Mouse (Mus musculus) lung, adult 18-20 months (tissue): ENCODE data around the gene Capn8.

Experiments
- DNase-seq, 2 experiments: peaks; one replicate each; pipeline ENCODE4 v3.0.0; 2022; ENCODE audit warnings: mixed read lengths in 2 of 2

The Capn8 gene

GRCm38 (mm10) chr1:182564408-182565120, at the start of gene Capn8:
TSS of gene Capn8 (plus strand) at chr1:182565007.
- peak; percentile 37 to 66 for DNase-seq

GRCm38 (mm10) chr1:182516758-182517676, 47.8 kb upstream of the Capn8 start, which contains the start of gene Capn2:
TSS of gene Capn2 (minus strand) at chr1:182517608.
- DNase-seq = peak; percentile 88 to 92

GRCm38 (mm10) chr1:182517677-182518011, 47.2 kb upstream of the Capn8 start:
- no peak for DNase-seq

GRCm38 (mm10) chr1:182518143-182518680, 46.6 kb upstream of the Capn8 start:
- no peak for DNase-seq

GRCm38 (mm10) chr1:182518811-182519210, 46.0 kb upstream of the Capn8 start:
- no peak for DNase-seq

GRCm38 (mm10) chr1:182519341-182519740, 45.5 kb upstream of the Capn8 start:
- DNase-seq = no peak

GRCm38 (mm10) chr1:182520091-182520937, 44.5 kb upstream of the Capn8 start:
- DNase-seq = peak; percentile 71 to 78

- DNase-seq = no peak
Observed at GRCm38 (mm10) chr1:182520938-182521500, 43.8 kb upstream of the Capn8 start.

GRCm38 (mm10) chr1:182522961-182523360, 41.8 kb upstream of the Capn8 start:
- no peak for DNase-seq

- DNase-seq = no peak
Observed at GRCm38 (mm10) chr1:182523692-182524091, 41.1 kb upstream of the Capn8 start.

- DNase-seq = peak in 1 of 2 experiments; percentile 1
Observed at GRCm38 (mm10) chr1:182525601-182526000, 39.2 kb upstream of the Capn8 start.

- DNase-seq = peak in 1 of 2 experiments; percentile 16
Observed at GRCm38 (mm10) chr1:182527261-182527766, 37.5 kb upstream of the Capn8 start.

GRCm38 (mm10) chr1:182527921-182528858, 36.6 kb upstream of the Capn8 start:
- peak; percentile 61 to 68 for DNase-seq

- no peak for DNase-seq
Observed at GRCm38 (mm10) chr1:182533583-182533982, 31.2 kb upstream of the Capn8 start.

- no peak for DNase-seq
Observed at GRCm38 (mm10) chr1:182535080-182535481, 29.7 kb upstream of the Capn8 start.

GRCm38 (mm10) chr1:182539023-182539940, 25.5 kb upstream of the Capn8 start:
- peak; percentile 66 to 78 for DNase-seq

- DNase-seq = no peak
Observed at GRCm38 (mm10) chr1:182542110-182542509, 22.7 kb upstream of the Capn8 start.

- peak in 1 of 2 experiments; percentile 18 for DNase-seq
Observed at GRCm38 (mm10) chr1:182543136-182543535, 21.7 kb upstream of the Capn8 start.

- DNase-seq = no peak
Observed at GRCm38 (mm10) chr1:182543906-182544305, 20.9 kb upstream of the Capn8 start.

- DNase-seq = no peak
Observed at GRCm38 (mm10) chr1:182550761-182551160, 14.0 kb upstream of the Capn8 start.
